Mouse (Mus musculus): Measurements from ENCODE around the gene 4931428F04Rik. TPM values are rescaled to one million over a fixed set of nuclear protein-coding genes. Genes with fewer than 3 reads are reported as not detected.
A peak's percentile ranks its signal among the peaks of the same experiment; 100 is the strongest.
"Not testable (repeated sequence)": the region's sequence is repeated elsewhere in the genome, so short reads cannot be mapped to it uniquely, and the experiment has no call there.

The 4931428F04Rik gene
- polyA plus RNA-seq, 2 experiments = 9.9 to 30.1 TPM

GRCm38 (mm10) chr8:105237442-105238142, 52.1 kb downstream of the 4931428F04Rik start:
- H3K4me2 ChIP-seq (replicated peaks; ENCODE audit: low read depth, low read length, severe bottlenecking) = no peak overlapping the region
- no peak overlapping the region for H3K27ac ChIP-seq (replicated peaks; ENCODE audit: low read depth, low read length)
- WGBS = 87% methylated on average over 14 of the region's 14 CpGs
- no peaks in the 10 kb centered on the region for H3K9me3 ChIP-seq (ENCODE audit: control insufficient read depth, low read length)
- no peaks in the 10 kb centered on the region for H3K4me1 ChIP-seq (ENCODE audit: control insufficient read depth, insufficient read depth, low read length)
- no peaks in the 10 kb centered on the region for H3K27me3 ChIP-seq (ENCODE audit: control insufficient read depth, insufficient read depth, low read length)
- peaks cover 54% of the 10 kb centered on the region for H3K36me3 ChIP-seq (ENCODE audit: control insufficient read depth, insufficient read depth, low read length)
- DNase-seq (ENCODE audit: low spot score) (no peak), ATAC-seq (ENCODE audit: low FRiP score, low read depth) (no peak)
- H3K4me3 ChIP-seq (replicated peaks; ENCODE audit: low read length) = no peak overlapping the region
- no peak overlapping the region for H3K9ac ChIP-seq (ENCODE audit: low read depth, low read length, severe bottlenecking)
- TF ChIP-seq POLR2A (IDR thresholded peaks at IDR 0.05; ENCODE audit: borderline replicate concordance, extremely low read depth, insufficient read depth, insufficient read length) = no peak

GRCm38 (mm10) chr8:105235206-105235605, 54.5 kb downstream of the 4931428F04Rik start:
- Histone ChIP-seq H3K27ac (replicated peaks; ENCODE audit: low read depth, low read length) (no peak overlapping the region), H3K9ac (ENCODE audit: low read depth, low read length, severe bottlenecking) (no peak overlapping the region), H3K27me3 (ENCODE audit: control insufficient read depth, insufficient read depth, low read length) (no peaks in the 10 kb centered on the region), H3K36me3 (ENCODE audit: control insufficient read depth, insufficient read depth, low read length) (peaks cover 36% of the 10 kb centered on the region), H3K9me3 (ENCODE audit: control insufficient read depth, low read length) (no peaks in the 10 kb centered on the region), H3K4me3 (replicated peaks; ENCODE audit: low read length) (no peak overlapping the region), H3K4me1 (ENCODE audit: control insufficient read depth, insufficient read depth, low read length) (no peaks in the 10 kb centered on the region), H3K4me2 (replicated peaks; ENCODE audit: low read depth, low read length, severe bottlenecking) (no peak overlapping the region)
- WGBS = 71% methylated on average over 1 of the region's 1 CpGs
- no peak for ATAC-seq (ENCODE audit: low FRiP score, low read depth)
- DNase-seq (ENCODE audit: low spot score) = no peak
- no peak for TF ChIP-seq POLR2A (IDR thresholded peaks at IDR 0.05; ENCODE audit: borderline replicate concordance, extremely low read depth, insufficient read depth, insufficient read length)

- TF ChIP-seq POLR2A (IDR thresholded peaks at IDR 0.05; ENCODE audit: borderline replicate concordance, extremely low read depth, insufficient read depth, insufficient read length) = no peak
- Histone ChIP-seq H3K4me3 (replicated peaks; ENCODE audit: low read length) (no peak overlapping the region), H3K36me3 (ENCODE audit: control insufficient read depth, insufficient read depth, low read length) (peaks cover 27% of the 10 kb centered on the region), H3K9ac (ENCODE audit: low read depth, low read length, severe bottlenecking) (no peak overlapping the region), H3K27me3 (ENCODE audit: control insufficient read depth, insufficient read depth, low read length) (no peaks in the 10 kb centered on the region), H3K27ac (replicated peaks; ENCODE audit: low read depth, low read length) (no peak overlapping the region), H3K9me3 (ENCODE audit: control insufficient read depth, low read length) (no peaks in the 10 kb centered on the region), H3K4me1 (ENCODE audit: control insufficient read depth, insufficient read depth, low read length) (no peaks in the 10 kb centered on the region), H3K4me2 (replicated peaks; ENCODE audit: low read depth, low read length, severe bottlenecking) (no peak overlapping the region)
- WGBS = 55% methylated on average over 1 of the region's 1 CpGs
- DNase-seq (ENCODE audit: low spot score) (no peak), ATAC-seq (ENCODE audit: low FRiP score, low read depth) (no peak)
These were observed 56.3 kb downstream of the 4931428F04Rik start for GRCm38 (mm10) chr8:105233126-105233935.

GRCm38 (mm10) chr8:105232321-105232693, 57.4 kb downstream of the 4931428F04Rik start:
- not testable (repeated sequence) for H3K27me3 ChIP-seq (ENCODE audit: control insufficient read depth, insufficient read depth, low read length); H3K9me3 ChIP-seq (ENCODE audit: control insufficient read depth, low read length); H3K4me3 ChIP-seq (replicated peaks; ENCODE audit: low read length); H3K9ac ChIP-seq (ENCODE audit: low read depth, low read length, severe bottlenecking); H3K4me1 ChIP-seq (ENCODE audit: control insufficient read depth, insufficient read depth, low read length); H3K27ac ChIP-seq (replicated peaks; ENCODE audit: low read depth, low read length); H3K4me2 ChIP-seq (replicated peaks; ENCODE audit: low read depth, low read length, severe bottlenecking); ATAC-seq (ENCODE audit: low FRiP score, low read depth); DNase-seq (ENCODE audit: low spot score)
- H3K36me3 ChIP-seq (ENCODE audit: control insufficient read depth, insufficient read depth, low read length) = peaks cover 27% of the 10 kb centered on the region
- WGBS = 83% methylated on average over 4 of the region's 4 CpGs

GRCm38 (mm10) chr8:105231503-105232320, 58.0 kb downstream of the 4931428F04Rik start:
- H3K36me3 ChIP-seq (ENCODE audit: control insufficient read depth, insufficient read depth, low read length) = peaks cover 25% of the 10 kb centered on the region
- no peaks in the 10 kb centered on the region for H3K9me3 ChIP-seq (ENCODE audit: control insufficient read depth, low read length)
- H3K27ac ChIP-seq (replicated peaks; ENCODE audit: low read depth, low read length) = no peak overlapping the region
- 87% methylated on average over 12 of the region's 12 CpGs for WGBS
- no peak overlapping the region for H3K9ac ChIP-seq (ENCODE audit: low read depth, low read length, severe bottlenecking)
- no peak overlapping the region for H3K4me3 ChIP-seq (replicated peaks; ENCODE audit: low read length)
- H3K27me3 ChIP-seq (ENCODE audit: control insufficient read depth, insufficient read depth, low read length) = no peaks in the 10 kb centered on the region
- ATAC-seq (ENCODE audit: low FRiP score, low read depth) (no peak), DNase-seq (ENCODE audit: low spot score) (no peak)
- no peak for TF ChIP-seq POLR2A (IDR thresholded peaks at IDR 0.05; ENCODE audit: borderline replicate concordance, extremely low read depth, insufficient read depth, insufficient read length)
- H3K4me2 ChIP-seq (replicated peaks; ENCODE audit: low read depth, low read length, severe bottlenecking) = no peak overlapping the region
- no peaks in the 10 kb centered on the region for H3K4me1 ChIP-seq (ENCODE audit: control insufficient read depth, insufficient read depth, low read length)

MicroRNAs within 50 kb of the gene (microRNA counts, 519-probe panel; counts per million panel counts)
- 1,663 counts per million, percentile 15 among the panel's probes with 10 or more counts for microRNA mmu-miR-328

Small RNA genes lying within 50 kb of the gene (microRNA-seq; reads per million reads assigned to microRNA genes)
- gene Gm27320 = not detected
- 131 reads per million, percentile 49 among the genes with 10 or more reads in this experiment for gene Mir328

Other genes with a start within 250 kb of the 4931428F04Rik start
- not detected in 2 replicates for gene Ces3a, start 241.3 kb downstream of the 4931428F04Rik start, polyA plus RNA-seq (2012; rRNA removed)
- gene Ces3a, start 241.3 kb downstream of the 4931428F04Rik start, polyA plus RNA-seq (2014; fragmentation: Nextera tagmentation; extraction: Ambion mirVana) = not detected in 2 replicates
- gene Ces3b, start 206.1 kb downstream of the 4931428F04Rik start, polyA plus RNA-seq (2012; rRNA removed) = not detected in 2 replicates
- not detected in 2 replicates for gene Ces3b, start 206.1 kb downstream of the 4931428F04Rik start, polyA plus RNA-seq (2014; fragmentation: Nextera tagmentation; extraction: Ambion mirVana)
- 0.05 TPM in 1 of 2 replicates, not detected in the other for gene Ces4a, start 158.1 kb downstream of the 4931428F04Rik start, polyA plus RNA-seq (2012; rRNA removed)
- gene Ces4a, start 158.1 kb downstream of the 4931428F04Rik start, polyA plus RNA-seq (2014; fragmentation: Nextera tagmentation; extraction: Ambion mirVana) = not detected in 2 replicates
- gene Cbfb, start 119.2 kb downstream of the 4931428F04Rik start, polyA plus RNA-seq (2012; rRNA removed) = 75.2 and 82.4 TPM in 2 replicates
- gene Cbfb, start 119.2 kb downstream of the 4931428F04Rik start, polyA plus RNA-seq (2014; fragmentation: Nextera tagmentation; extraction: Ambion mirVana) = 101 and 119 TPM in 2 replicates
- gene D230025D16Rik, start 64.7 kb downstream of the 4931428F04Rik start, polyA plus RNA-seq (2012; rRNA removed) = 30.1 and 32.8 TPM in 2 replicates
- 27.3 and 31.5 TPM in 2 replicates for gene D230025D16Rik, start 64.7 kb downstream of the 4931428F04Rik start, polyA plus RNA-seq (2014; fragmentation: Nextera tagmentation; extraction: Ambion mirVana)
- 40.8 and 52.7 TPM in 2 replicates for gene B3gnt9, start 34.7 kb downstream of the 4931428F04Rik start, polyA plus RNA-seq (2012; rRNA removed)
- gene B3gnt9, start 34.7 kb downstream of the 4931428F04Rik start, polyA plus RNA-seq (2014; fragmentation: Nextera tagmentation; extraction: Ambion mirVana) = 38.9 and 42.9 TPM in 2 replicates
- 12.8 and 13.6 TPM in 2 replicates for gene Tradd, start 25.3 kb downstream of the 4931428F04Rik start, polyA plus RNA-seq (2012; rRNA removed)
- gene Tradd, start 25.3 kb downstream of the 4931428F04Rik start, polyA plus RNA-seq (2014; fragmentation: Nextera tagmentation; extraction: Ambion mirVana) = 26.2 and 26.3 TPM in 2 replicates
- 4.0 and 5.6 TPM in 2 replicates for gene Fbxl8, start 25.2 kb downstream of the 4931428F04Rik start, polyA plus RNA-seq (2012; rRNA removed)
- 2.9 and 3.7 TPM in 2 replicates for gene Fbxl8, start 25.2 kb downstream of the 4931428F04Rik start, polyA plus RNA-seq (2014; fragmentation: Nextera tagmentation; extraction: Ambion mirVana)
- 0.47 and 0.62 TPM in 2 replicates for gene Hsf4, start 20.1 kb downstream of the 4931428F04Rik start, polyA plus RNA-seq (2012; rRNA removed)
- 0.14 TPM in 1 of 2 replicates, not detected in the other for gene Hsf4, start 20.1 kb downstream of the 4931428F04Rik start, polyA plus RNA-seq (2014; fragmentation: Nextera tagmentation; extraction: Ambion mirVana)
- gene Nol3, start 13.7 kb downstream of the 4931428F04Rik start, polyA plus RNA-seq (2012; rRNA removed) = 2.0 and 2.3 TPM in 2 replicates
- gene Nol3, start 13.7 kb downstream of the 4931428F04Rik start, polyA plus RNA-seq (2014; fragmentation: Nextera tagmentation; extraction: Ambion mirVana) = 2.3 and 3.3 TPM in 2 replicates
- gene Exoc3l, start 6.2 kb upstream of the 4931428F04Rik start, polyA plus RNA-seq (2012; rRNA removed) = 14.4 and 16.3 TPM in 2 replicates
- gene Exoc3l, start 6.2 kb upstream of the 4931428F04Rik start, polyA plus RNA-seq (2014; fragmentation: Nextera tagmentation; extraction: Ambion mirVana) = 7.4 and 9.8 TPM in 2 replicates
- 136 and 180 TPM in 2 replicates for gene E2f4, start 7.8 kb upstream of the 4931428F04Rik start, polyA plus RNA-seq (2012; rRNA removed)
- gene E2f4, start 7.8 kb upstream of the 4931428F04Rik start, polyA plus RNA-seq (2014; fragmentation: Nextera tagmentation; extraction: Ambion mirVana) = 76.2 and 78.4 TPM in 2 replicates
- 8.8 and 9.6 TPM in 2 replicates for gene Elmo3, start 15.7 kb upstream of the 4931428F04Rik start, polyA plus RNA-seq (2012; rRNA removed)
- 7.3 and 7.7 TPM in 2 replicates for gene Elmo3, start 15.7 kb upstream of the 4931428F04Rik start, polyA plus RNA-seq (2014; fragmentation: Nextera tagmentation; extraction: Ambion mirVana)
- gene Lrrc29, start 36.4 kb upstream of the 4931428F04Rik start, polyA plus RNA-seq (2012; rRNA removed) = 3.2 and 4.8 TPM in 2 replicates
- 1.9 and 2.5 TPM in 2 replicates for gene Lrrc29, start 36.4 kb upstream of the 4931428F04Rik start, polyA plus RNA-seq (2014; fragmentation: Nextera tagmentation; extraction: Ambion mirVana)
- 135 and 143 TPM in 2 replicates for gene Tmem208, start 36.5 kb upstream of the 4931428F04Rik start, polyA plus RNA-seq (2012; rRNA removed)
- 126 and 135 TPM in 2 replicates for gene Tmem208, start 36.5 kb upstream of the 4931428F04Rik start, polyA plus RNA-seq (2014; fragmentation: Nextera tagmentation; extraction: Ambion mirVana)
- 24.4 and 30.7 TPM in 2 replicates for gene Fhod1, start 58.1 kb upstream of the 4931428F04Rik start, polyA plus RNA-seq (2012; rRNA removed)
- 2.7 and 2.8 TPM in 2 replicates for gene Fhod1, start 58.1 kb upstream of the 4931428F04Rik start, polyA plus RNA-seq (2014; fragmentation: Nextera tagmentation; extraction: Ambion mirVana)
- 43.5 and 58.8 TPM in 2 replicates for gene Slc9a5, start 59.0 kb upstream of the 4931428F04Rik start, polyA plus RNA-seq (2012; rRNA removed)
- gene Slc9a5, start 59.0 kb upstream of the 4931428F04Rik start, polyA plus RNA-seq (2014; fragmentation: Nextera tagmentation; extraction: Ambion mirVana) = 5.6 and 6.5 TPM in 2 replicates
- 3.9 and 5.5 TPM in 2 replicates for gene Plekhg4, start 83.4 kb upstream of the 4931428F04Rik start, polyA plus RNA-seq (2012; rRNA removed)
- gene Plekhg4, start 83.4 kb upstream of the 4931428F04Rik start, polyA plus RNA-seq (2014; fragmentation: Nextera tagmentation; extraction: Ambion mirVana) = 0.55 and 1.2 TPM in 2 replicates
- gene Kctd19, start 123.6 kb upstream of the 4931428F04Rik start, polyA plus RNA-seq (2012; rRNA removed) = 0.04 TPM in 1 of 2 replicates, not detected in the other
- gene Kctd19, start 123.6 kb upstream of the 4931428F04Rik start, polyA plus RNA-seq (2014; fragmentation: Nextera tagmentation; extraction: Ambion mirVana) = 0.18 TPM in 1 of 2 replicates, not detected in the other
- 0.84 and 1.0 TPM in 2 replicates for gene Lrrc36, start 123.7 kb upstream of the 4931428F04Rik start, polyA plus RNA-seq (2012; rRNA removed)
- 0.58 and 0.62 TPM in 2 replicates for gene Lrrc36, start 123.7 kb upstream of the 4931428F04Rik start, polyA plus RNA-seq (2014; fragmentation: Nextera tagmentation; extraction: Ambion mirVana)
- 107 and 130 TPM in 2 replicates for gene Tppp3, start 181.7 kb upstream of the 4931428F04Rik start, polyA plus RNA-seq (2012; rRNA removed)
- 123 and 164 TPM in 2 replicates for gene Tppp3, start 181.7 kb upstream of the 4931428F04Rik start, polyA plus RNA-seq (2014; fragmentation: Nextera tagmentation; extraction: Ambion mirVana)
- 72.3 and 90.2 TPM in 2 replicates for gene Zdhhc1, start 207.0 kb upstream of the 4931428F04Rik start, polyA plus RNA-seq (2012; rRNA removed)
- 36.8 and 42.9 TPM in 2 replicates for gene Zdhhc1, start 207.0 kb upstream of the 4931428F04Rik start, polyA plus RNA-seq (2014; fragmentation: Nextera tagmentation; extraction: Ambion mirVana)
- gene Hsd11b2, start 228.9 kb upstream of the 4931428F04Rik start, polyA plus RNA-seq (2012; rRNA removed) = 3.3 and 6.4 TPM in 2 replicates
- gene Hsd11b2, start 228.9 kb upstream of the 4931428F04Rik start, polyA plus RNA-seq (2014; fragmentation: Nextera tagmentation; extraction: Ambion mirVana) = 1.7 and 2.2 TPM in 2 replicates

All from limb, embryonic 14.5 days (tissue).